Mouse (Mus musculus) liver, embryonic 15.5 days (tissue): ENCODE results near the gene Cyp24a1. TPM values are rescaled to one million over a fixed set of nuclear protein-coding genes. Genes with fewer than 3 reads are reported as not detected.
"Not testable (repeated sequence)": the region's sequence is repeated elsewhere in the genome, so short reads cannot be mapped to it uniquely, and the experiment has no call there.

ENCODE experiments used
- ATAC-seq: fragments of 200-750 bp; cut with Nextera tagmentation; 2 replicates; pipeline ENCODE4 v1.8.0; 2017; ENCODE audit warnings: moderate number of reproducible peaks, mild to moderate bottlenecking, moderate library complexity; ENCODE audit not compliant: insufficient read depth
- H3K27ac ChIP-seq: fragments of 300-500 bp; sonication (generic); replicated peaks from 2 replicates; pipeline ENCODE4 v1.5.1; 2015; ENCODE audit warnings: mild to moderate bottlenecking, inconsistent platforms
- H3K27me3 ChIP-seq: fragments of 300-500 bp; sonication (generic); 2 replicates; pipeline ENCODE4 v1.6.1; 2015; ENCODE audit warnings: mild to moderate bottlenecking, inconsistent platforms
- H3K36me3 ChIP-seq: fragments of 300-500 bp; sonication (generic); replicated peaks from 2 replicates; pipeline ENCODE4 v1.6.1; 2015; ENCODE audit warnings: moderate library complexity, mild to moderate bottlenecking, inconsistent platforms
- H3K4me1 ChIP-seq: fragments of 300-500 bp; sonication (generic); replicated peaks from 2 replicates; pipeline ENCODE4 v1.6.1; 2015; ENCODE audit warnings: inconsistent platforms
- H3K4me2 ChIP-seq: fragments of 300-500 bp; sonication (generic); 2 replicates; pipeline ENCODE4 v1.6.1; 2015; ENCODE audit warnings: moderate library complexity, mild to moderate bottlenecking, inconsistent platforms
- H3K4me3 ChIP-seq: fragments of 300-500 bp; sonication (generic); replicated peaks from 2 replicates; pipeline ENCODE4 v1.5.1; 2015; ENCODE audit warnings: mild to moderate bottlenecking, inconsistent platforms
- H3K9ac ChIP-seq: fragments of 300-500 bp; sonication (generic); 2 replicates; pipeline ENCODE4 v1.6.1; 2015; ENCODE audit warnings: moderate library complexity, mild to moderate bottlenecking, inconsistent platforms
- H3K9me3 ChIP-seq: fragments of 300-500 bp; sonication (generic); replicated peaks from 2 replicates; pipeline ENCODE4 v1.6.1; 2016; ENCODE audit warnings: inconsistent platforms
- WGBS: fragments of 180-500 bp; shearing (Covaris S2); methylation state at CpG from one replicate; pipeline ENCODE4 v1.1.7; 2015; ENCODE audit warnings: mixed read lengths; ENCODE audit not compliant: insufficient replicate concordance; 5-methylcytosine and 5-hydroxymethylcytosine counted together
- polyA plus RNA-seq: library from polyadenylated mRNA; unstranded; fragments of >200 nt; fragmentation: Nextera tagmentation; extraction: Ambion mirVana; gene quantifications from 2 replicates; pipeline ENCODE4 v1.2.1, GENCODE M21; 2015

The Cyp24a1 gene
- polyA plus RNA-seq, 1 experiment from 2014 or later: not detected

GRCm38 (mm10) chr2:170469616-170470308 lies 27.2 kb downstream of the Cyp24a1 start:
- Histone ChIP-seq H3K27me3 (no peaks in the 10 kb centered on the region; the same call in 1 of the 2 replicates), H3K4me2 (no peak overlapping the region), H3K4me3 (no peak overlapping the region), H3K36me3 (no peaks in the 10 kb centered on the region), H3K9me3 (no peaks in the 10 kb centered on the region), H3K27ac (no peak overlapping the region), H3K4me1 (0 out of 2 replicates have a peak, but pooled peaks cover 3% of the 10 kb centered on the region), H3K9ac (no peak overlapping the region)
- ATAC-seq: no peak
- WGBS: 1% methylated on average over 10 of the region's 10 CpGs

GRCm38 (mm10) chr2:170468009-170468408 lies 28.9 kb downstream of the Cyp24a1 start:
- Histone ChIP-seq H3K4me2 (no peak overlapping the region), H3K4me1 (0 out of 2 replicates have a peak, but pooled peaks cover 3% of the 10 kb centered on the region), H3K36me3 (no peaks in the 10 kb centered on the region), H3K4me3 (no peak overlapping the region), H3K27me3 (no peaks in the 10 kb centered on the region; the same call in 1 of the 2 replicates), H3K27ac (no peak overlapping the region), H3K9ac (no peak overlapping the region), H3K9me3 (no peaks in the 10 kb centered on the region)
- ATAC-seq: no peak

- Histone ChIP-seq H3K36me3 (no peaks in the 10 kb centered on the region), H3K4me1 (0 out of 2 replicates have a peak, but pooled peaks cover 3% of the 10 kb centered on the region), H3K9ac (no peak overlapping the region), H3K4me2 (no peak overlapping the region), H3K4me3 (no peak overlapping the region), H3K27ac (no peak overlapping the region), H3K27me3 (no peaks in the 10 kb centered on the region), H3K9me3 (no peaks in the 10 kb centered on the region)
- WGBS: 52% methylated on average over 4 of the region's 4 CpGs
- no peak for ATAC-seq
Observed at GRCm38 (mm10) chr2:170464817-170465216, 32.1 kb downstream of the Cyp24a1 start.

DNA sequence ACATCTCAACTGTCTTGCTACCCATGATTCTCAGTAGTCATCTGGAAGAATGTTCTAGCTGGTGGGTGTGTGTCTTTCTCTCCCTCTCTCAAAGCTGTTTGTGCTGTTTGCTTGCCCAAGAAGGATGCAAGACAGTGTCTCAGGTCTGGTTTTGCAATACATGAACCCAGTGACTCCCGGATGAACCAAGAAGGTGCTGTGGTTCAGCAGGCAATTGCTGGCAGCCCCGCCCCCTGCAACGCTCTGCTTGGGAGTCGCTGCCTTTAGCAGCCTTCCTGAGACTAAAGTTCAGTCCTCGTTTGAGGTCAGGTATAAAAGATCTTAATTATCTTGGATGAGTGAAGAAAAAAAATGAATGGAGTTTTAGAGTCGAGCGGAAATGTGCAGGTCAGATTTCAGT lies 35.3 kb downstream of the Cyp24a1 start:
- ATAC-seq: no peak
- 47% methylated on average over 7 of the region's 7 CpGs for WGBS
- H3K4me2 ChIP-seq: no peak overlapping the region
- no peaks in the 10 kb centered on the region for H3K4me1 ChIP-seq
- no peaks in the 10 kb centered on the region for H3K9me3 ChIP-seq
- H3K27me3 ChIP-seq: no peaks in the 10 kb centered on the region
- H3K4me3 ChIP-seq: no peak overlapping the region
- H3K9ac ChIP-seq: no peak overlapping the region
- H3K36me3 ChIP-seq: no peaks in the 10 kb centered on the region
- H3K27ac ChIP-seq: no peak overlapping the region

GRCm38 (mm10) chr2:170459805-170460204 lies 37.1 kb downstream of the Cyp24a1 start:
- Histone ChIP-seq H3K9ac (no peak overlapping the region), H3K27ac (0 out of 2 replicates have a peak overlapping the region, but pooled peaks have one; percentile 45), H3K36me3 (no peaks in the 10 kb centered on the region), H3K9me3 (no peaks in the 10 kb centered on the region), H3K27me3 (no peaks in the 10 kb centered on the region), H3K4me1 (no peaks in the 10 kb centered on the region), H3K4me2 (no peak overlapping the region), H3K4me3 (no peak overlapping the region)
- WGBS: 37% methylated on average over 9 of the region's 9 CpGs
- peak; percentile 85 for ATAC-seq

DNA sequence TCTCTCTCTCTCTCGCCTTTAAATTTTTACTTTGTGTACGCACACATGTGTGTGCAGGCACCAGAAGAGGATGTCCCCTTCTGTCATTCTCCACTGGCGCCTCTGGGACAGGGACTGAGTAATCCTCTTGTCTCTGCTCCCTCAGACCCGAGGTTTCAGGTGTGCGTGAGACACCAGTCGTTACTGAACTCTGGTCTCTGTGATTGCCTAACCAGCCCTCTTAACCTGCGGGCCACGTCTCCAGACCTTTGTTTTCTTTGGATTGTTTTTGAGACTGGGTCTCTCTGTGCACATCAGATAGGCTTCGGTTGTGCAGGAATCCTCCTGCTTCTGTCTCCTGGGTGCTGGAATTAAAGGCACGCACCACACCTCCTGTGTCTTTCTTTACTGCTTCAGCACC lies 37.8 kb downstream of the Cyp24a1 start:
- Histone ChIP-seq H3K4me1 (no peaks in the 10 kb centered on the region), H3K27me3 (no peaks in the 10 kb centered on the region), H3K27ac (0 out of 2 replicates have a peak overlapping the region, but pooled peaks have one; percentile 45), H3K4me2 (no peak overlapping the region), H3K4me3 (no peak overlapping the region), H3K9ac (no peak overlapping the region), H3K36me3 (no peaks in the 10 kb centered on the region), H3K9me3 (no peaks in the 10 kb centered on the region)
- 0 out of 2 replicates have a peak, but pooled peaks have one; percentile 20 for ATAC-seq
- 50% methylated on average over 10 of the region's 10 CpGs for WGBS

DNA sequence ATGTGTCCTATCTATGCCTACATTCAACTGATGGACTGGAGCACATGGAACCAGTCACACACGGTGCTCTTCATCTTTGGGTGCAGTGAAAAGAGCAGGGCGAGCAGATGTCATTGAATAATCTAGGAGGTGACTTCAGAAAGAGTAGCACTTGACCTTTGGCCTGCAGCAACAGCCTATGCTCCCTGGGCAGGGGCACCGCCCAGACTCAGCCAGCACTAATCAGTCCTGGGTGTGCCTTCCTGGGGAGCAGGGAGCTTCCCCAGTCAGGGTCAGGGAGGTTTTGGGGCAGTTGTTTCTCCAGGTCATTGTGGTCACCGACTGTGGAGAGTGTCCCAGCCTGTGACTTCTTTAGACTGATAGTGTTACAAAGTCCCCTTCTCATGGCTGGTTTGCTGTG lies 43.1 kb downstream of the Cyp24a1 start:
- not testable (repeated sequence) for H3K36me3 ChIP-seq, H3K4me3 ChIP-seq, ATAC-seq, H3K4me1 ChIP-seq, H3K9me3 ChIP-seq, H3K27me3 ChIP-seq, H3K27ac ChIP-seq, H3K4me2 ChIP-seq, H3K9ac ChIP-seq
- 45% methylated on average over 4 of the region's 4 CpGs for WGBS

DNA sequence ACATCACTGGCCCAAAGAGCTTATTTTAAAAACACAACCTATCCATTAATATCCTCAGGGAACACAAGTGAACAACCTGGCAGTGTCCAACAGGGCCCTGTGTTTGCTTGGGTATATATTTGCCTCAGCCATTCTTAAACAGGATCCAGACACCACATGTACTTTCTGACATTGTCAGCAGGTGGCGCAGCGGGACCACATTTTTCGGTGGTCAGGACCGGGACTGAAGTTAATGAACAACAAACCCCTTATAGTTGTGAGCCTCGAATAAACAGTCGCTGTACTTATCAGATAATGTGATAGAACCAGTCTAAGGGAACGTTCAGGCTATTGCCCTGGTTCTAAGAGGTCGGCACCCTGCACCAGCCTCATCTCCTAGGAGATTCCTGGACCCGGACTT lies 46.0 kb downstream of the Cyp24a1 start:
- H3K9ac ChIP-seq: no peak overlapping the region
- 9% methylated on average over 9 of the region's 9 CpGs for WGBS
- 0 out of 2 replicates have a peak, but pooled peaks cover 5% of the 10 kb centered on the region for H3K4me1 ChIP-seq
- H3K4me2 ChIP-seq: peak overlapping the region; percentile 33
- no peak overlapping the region for H3K27ac ChIP-seq
- peak; percentile 44 for ATAC-seq
- no peaks in the 10 kb centered on the region for H3K36me3 ChIP-seq
- no peak overlapping the region for H3K4me3 ChIP-seq
- no peaks in the 10 kb centered on the region; the same call in 1 of the 2 replicates for H3K27me3 ChIP-seq
- no peaks in the 10 kb centered on the region for H3K9me3 ChIP-seq

- no peak overlapping the region for H3K27ac ChIP-seq
Observed at GRCm38 (mm10) chr2:170447651-170448050, 49.3 kb downstream of the Cyp24a1 start.

DNA sequence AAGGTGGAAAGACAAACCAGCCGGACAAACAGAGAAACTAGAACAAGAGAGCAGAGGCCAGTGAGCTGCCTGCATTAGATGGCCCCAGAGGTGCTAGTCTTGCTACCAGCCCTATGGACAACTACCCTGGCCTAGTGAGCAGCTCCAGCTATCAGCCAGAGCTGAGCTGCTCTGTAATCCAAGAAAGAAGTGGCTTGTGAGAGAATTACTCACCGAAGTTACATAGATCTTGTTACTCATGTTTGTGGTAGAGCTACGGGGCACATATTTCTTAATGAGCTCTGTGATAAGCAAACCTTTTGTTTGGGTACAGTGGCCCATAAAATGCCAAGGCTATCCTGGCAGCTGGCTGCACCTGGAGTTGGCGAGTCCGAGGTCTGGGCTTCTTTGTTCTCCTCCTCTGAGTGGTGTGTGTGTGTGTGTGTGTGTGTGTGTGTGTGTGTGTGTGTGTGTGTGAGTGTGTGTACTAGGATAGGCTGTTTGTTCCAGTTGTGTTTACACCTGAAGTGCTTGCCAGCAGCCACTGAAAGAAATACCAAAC lies 50.0 kb downstream of the Cyp24a1 start:
- no peaks in the 10 kb centered on the region; the same call in 1 of the 2 replicates for H3K27me3 ChIP-seq
- H3K27ac ChIP-seq: no peak overlapping the region
- H3K4me2 ChIP-seq: no peak overlapping the region
- H3K4me1 ChIP-seq: 0 out of 2 replicates have a peak, but pooled peaks cover 5% of the 10 kb centered on the region
- no peak for ATAC-seq
- no peaks in the 10 kb centered on the region for H3K36me3 ChIP-seq
- H3K4me3 ChIP-seq: no peak overlapping the region
- no peak overlapping the region for H3K9ac ChIP-seq
- 54% methylated on average over 5 of the region's 5 CpGs for WGBS
- H3K9me3 ChIP-seq: no peaks in the 10 kb centered on the region

More at GRCm38 (mm10) chr2:170447651-170448050, 49.3 kb downstream of the Cyp24a1 start:
- H3K9ac ChIP-seq: no peak overlapping the region
- 62% methylated on average over 10 of the region's 10 CpGs for WGBS
- no peak overlapping the region for H3K4me2 ChIP-seq
- no peaks in the 10 kb centered on the region for H3K9me3 ChIP-seq
- no peaks in the 10 kb centered on the region; the same call in 1 of the 2 replicates for H3K27me3 ChIP-seq
- no peak overlapping the region for H3K4me3 ChIP-seq
- H3K4me1 ChIP-seq: 0 out of 2 replicates have a peak, but pooled peaks cover 5% of the 10 kb centered on the region
- no peak for ATAC-seq
- H3K36me3 ChIP-seq: no peaks in the 10 kb centered on the region

- no peak overlapping the region for H3K27ac ChIP-seq
- no peaks in the 10 kb centered on the region; the same call in 1 of the 2 replicates for H3K27me3 ChIP-seq
- no peak for ATAC-seq
- no peak overlapping the region for H3K4me2 ChIP-seq
- H3K4me3 ChIP-seq: no peak overlapping the region
- no peak overlapping the region for H3K9ac ChIP-seq
- no peaks in the 10 kb centered on the region for H3K4me1 ChIP-seq
- H3K9me3 ChIP-seq: no peaks in the 10 kb centered on the region
- WGBS: 54% methylated on average over 5 of the region's 5 CpGs
- H3K36me3 ChIP-seq: no peaks in the 10 kb centered on the region
Observed at GRCm38 (mm10) chr2:170445861-170446260, 51.1 kb downstream of the Cyp24a1 start.
